Mouse (Mus musculus): ENCODE results near the gene Lrrc4.

Gene Lrrc4

DNA sequence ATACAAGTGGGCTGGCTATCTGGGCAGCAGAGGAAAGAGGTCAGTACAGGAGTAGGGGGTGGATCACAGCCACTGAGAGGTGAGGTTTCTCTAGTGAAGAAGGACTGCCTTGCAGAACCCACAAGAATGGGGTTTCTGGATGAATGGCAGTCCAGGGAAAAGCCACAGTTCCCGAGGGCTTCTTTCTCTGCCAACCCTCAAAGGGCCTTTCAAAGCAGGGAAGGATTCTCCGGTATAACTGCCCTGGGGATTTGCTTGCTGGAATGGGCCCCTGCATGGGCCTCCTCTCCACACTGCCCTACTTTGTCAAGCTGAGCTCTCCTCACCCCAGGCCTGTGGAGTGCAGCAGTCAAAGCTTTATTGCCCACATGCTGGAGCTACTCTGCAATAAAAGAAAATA, 22.1 kb upstream of the Lrrc4 start:
- no peak for DNase-seq

DNA sequence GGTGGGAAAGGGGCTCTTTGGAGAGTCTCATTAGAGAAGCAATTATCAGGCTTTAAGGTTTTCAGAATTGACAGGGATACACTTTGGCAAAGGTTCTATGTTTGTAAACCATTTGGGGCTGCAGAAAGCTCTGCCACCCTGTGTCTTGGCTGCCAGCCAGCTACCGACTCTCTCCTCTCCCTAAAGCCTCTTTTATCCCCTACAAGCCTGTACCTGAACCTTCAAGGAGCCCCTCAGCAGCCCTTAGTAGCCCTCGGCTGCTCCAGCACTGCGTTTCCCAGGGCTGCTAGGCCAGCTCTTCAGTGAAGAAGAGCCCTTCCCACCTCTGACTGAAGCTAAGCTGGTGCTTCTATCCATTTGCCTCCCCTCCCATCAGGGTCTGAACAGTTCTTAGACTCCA, 21.6 kb upstream of the Lrrc4 start:
- DNase-seq, result no peak

DNA sequence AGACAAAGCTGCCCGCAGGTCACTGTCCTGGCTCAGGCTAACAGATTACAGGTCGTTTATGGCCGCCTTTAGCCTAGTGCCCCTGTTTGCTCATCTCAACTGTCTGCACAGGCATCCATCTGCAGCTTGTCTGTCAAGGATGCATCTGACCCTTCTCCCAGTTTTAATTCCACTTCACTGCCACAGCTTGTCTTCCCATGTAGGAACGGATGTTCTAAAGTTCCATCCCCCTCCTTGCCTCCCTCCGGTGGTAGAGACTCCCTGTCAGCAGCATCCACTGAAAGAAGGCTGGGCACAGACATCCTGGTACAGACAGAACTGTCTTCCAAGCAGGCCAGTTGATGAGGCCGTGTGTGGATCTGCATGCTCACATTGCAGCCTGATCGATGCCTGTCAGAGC, 20.8 kb upstream of the Lrrc4 start:
- no peak for DNase-seq

DNA sequence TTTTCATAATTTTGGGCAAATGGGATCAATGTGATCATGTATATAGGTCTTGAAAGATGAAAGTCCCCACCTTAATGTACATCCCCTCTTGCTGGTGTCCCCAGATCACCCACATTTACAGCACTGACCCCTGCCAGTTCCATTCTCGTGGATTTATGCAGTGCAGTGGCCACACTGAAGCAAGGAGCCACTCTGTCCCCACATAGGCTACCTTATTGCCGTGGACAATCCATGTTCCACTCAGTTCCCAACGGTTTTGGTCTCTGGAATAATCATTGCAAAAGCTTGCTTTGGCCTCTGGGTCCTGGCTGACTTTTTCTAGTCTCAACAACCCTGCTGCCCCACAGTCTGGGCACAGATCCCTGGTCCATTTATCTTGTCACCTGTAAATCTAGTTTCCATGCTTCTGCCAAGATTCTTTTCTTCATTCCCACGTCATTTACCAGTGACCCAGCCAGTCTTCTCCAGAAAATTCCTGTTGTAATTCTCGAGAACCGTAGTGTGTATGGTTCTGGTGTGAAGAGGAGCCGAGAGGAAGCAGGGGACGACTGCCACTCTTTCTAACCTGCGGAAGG, 18.9 kb upstream of the Lrrc4 start:
- DNase-seq, result no peak

DNA sequence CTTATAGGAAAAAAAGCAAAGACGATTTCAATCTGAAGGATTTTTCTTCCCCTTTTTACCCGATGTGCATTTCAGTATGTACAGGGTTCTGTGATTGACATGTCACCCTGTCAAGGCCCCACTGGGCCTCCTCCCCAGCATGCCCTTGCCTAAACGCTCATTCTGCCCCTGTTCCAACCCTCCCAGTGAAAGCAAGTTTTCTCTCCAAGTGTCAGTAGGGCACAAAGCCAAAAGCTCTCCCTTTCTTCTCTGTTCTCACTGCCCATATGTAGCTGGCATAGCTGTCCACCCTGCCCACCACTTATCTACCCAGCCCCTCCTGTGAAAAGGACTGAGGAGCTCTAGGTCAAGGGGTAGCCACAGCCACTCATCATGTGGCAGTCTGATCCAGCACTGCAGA, 17.8 kb upstream of the Lrrc4 start:
- DNase-seq, result no peak

DNA sequence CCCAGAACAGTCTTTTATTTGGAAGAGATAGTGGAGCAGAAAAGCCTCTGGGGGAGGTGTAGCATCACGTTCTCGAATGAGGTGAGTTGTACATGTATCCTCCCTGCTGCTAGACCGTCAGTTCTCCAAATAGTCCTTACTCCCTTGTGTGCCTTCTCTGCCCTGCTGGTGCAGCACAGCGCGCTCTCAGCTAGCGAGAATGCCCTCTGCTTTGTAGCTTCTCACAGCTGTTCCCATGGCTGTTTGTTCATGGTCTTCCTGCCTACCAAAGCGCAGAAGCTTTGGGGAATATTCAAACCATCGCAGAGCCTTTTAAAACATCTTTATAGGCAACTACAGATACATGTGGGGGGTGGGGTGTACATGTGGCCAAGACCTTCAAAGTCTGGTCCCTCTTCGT, 17.3 kb upstream of the Lrrc4 start:
- no peak for DNase-seq

DNA sequence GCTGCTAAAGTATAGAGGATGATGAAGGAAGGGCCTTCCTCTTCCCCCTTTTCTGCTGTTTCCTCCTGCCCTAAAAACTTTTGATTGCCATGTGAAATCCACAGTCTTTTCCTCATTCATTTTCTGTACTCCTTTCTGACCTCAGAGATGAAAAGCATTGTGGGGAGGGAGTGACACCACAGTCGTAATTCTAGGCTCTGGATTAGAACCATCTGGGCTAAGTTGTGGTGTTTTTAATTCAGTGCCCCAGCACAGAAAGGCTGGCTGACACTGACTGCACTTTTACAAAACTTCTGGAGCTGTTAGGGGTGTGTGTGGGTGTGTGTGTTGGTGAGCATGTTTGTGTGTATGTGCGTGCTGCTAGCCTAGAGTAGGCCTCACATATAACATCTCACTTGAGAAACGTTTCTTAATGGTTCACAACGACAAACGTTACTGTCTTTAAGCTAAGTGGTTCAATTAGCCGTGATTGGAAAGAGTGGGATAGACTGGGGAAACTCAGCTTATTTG, 16.8 kb upstream of the Lrrc4 start:
- DNase-seq, result no peak

DNA sequence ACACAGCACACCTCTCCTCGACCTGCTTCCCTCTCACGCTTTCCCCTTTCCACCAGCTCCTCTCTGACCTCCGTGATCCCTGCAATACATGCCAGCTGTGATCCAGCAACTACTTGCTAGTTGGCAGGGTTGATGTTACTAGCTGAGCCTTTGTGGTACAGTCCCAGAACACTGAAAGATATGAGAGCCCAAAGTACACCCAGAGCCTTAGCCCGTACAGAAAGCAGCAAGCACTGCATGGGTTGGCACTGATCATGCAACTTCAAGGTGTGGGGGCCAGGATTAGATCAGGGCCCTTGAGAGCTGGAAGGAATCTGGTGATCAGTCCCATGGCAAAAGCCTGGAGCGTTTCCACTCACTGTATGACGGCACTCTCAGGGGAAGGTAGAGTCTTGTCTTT, 16.1 kb upstream of the Lrrc4 start:
- no peak for DNase-seq

DNA sequence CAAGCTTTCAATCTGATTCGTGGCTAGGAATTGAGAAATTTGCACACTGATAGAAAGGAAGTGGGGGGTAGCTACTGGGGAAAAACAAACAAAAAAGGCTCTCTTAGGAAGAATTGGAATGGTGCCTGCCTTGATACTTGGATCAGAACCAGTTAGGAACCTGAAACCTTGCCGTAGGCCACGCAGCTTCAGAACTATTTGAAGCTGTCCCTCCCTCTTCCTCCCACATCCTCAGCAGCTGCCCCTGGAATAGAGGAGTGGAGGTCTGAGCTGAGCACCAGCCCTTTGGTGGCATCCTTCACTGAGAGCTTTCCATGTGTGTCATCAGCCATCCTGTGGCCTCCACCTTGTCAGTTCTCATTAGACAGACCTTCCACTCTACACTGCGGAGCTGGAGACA, 14.1 kb upstream of the Lrrc4 start:
- no peak for DNase-seq

DNA sequence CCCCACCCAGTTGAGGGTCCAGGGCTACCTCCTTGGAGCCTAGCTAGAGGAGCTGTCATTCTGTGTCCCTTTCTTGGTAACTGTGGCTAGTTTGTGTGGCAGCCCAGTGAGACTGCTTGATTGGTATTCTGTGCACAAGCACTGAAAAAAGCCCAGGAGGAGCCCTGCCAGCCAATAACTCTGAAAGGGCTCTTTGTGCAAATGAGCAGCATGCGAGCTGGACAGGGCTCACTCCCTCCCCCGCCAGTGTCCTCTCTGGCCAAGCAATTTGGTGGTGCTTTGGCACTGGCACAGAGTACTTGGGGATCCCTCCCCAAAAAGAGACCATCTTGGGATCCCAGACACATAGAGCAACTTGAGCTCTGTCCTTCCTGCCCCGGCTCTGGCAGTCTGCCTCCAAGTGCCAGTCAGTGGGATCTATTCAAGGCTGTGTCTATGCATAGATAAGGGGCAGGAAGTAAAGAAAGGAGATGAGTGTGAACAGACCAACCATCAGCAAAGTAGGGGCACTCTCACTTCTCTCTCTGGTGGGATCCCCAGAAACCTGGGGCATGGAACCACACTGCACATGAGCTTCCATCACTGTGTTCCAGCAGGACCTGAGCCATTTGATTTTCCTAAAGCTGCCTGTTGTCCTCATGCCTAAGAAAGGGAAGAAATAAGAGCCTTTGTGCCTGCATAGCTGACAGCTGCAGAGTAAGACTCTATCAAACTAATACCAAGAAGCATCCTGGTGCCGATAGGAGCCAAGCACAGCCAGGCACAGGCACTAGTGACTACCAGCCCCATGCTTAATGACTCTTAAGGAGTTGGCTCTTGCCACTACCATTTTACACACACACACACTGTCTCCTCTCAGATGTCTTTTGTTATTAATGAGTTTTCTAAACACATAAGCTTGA, 11.1 kb upstream of the Lrrc4 start:
- no peak for DNase-seq

DNA sequence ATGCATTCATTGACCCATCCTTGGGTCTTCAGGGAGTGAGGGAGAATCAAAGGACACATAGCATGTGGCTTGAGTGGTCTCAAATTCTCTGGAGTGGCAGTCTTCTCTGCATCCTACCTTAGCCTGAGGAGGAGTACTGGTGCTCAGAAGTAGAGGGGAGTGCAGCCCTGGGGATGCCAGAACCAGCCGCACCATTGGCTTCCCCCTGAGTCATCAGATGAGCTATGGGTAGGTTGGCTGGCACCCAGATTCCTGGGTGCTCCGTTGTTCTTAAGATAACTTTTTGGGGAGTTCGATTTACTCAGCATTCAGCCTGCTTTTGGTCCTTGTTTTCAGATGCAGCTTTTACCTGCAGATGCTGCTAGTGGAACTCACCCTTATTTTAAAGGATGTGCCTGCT, 10.0 kb upstream of the Lrrc4 start:
- DNase-seq, result no peak

DNA sequence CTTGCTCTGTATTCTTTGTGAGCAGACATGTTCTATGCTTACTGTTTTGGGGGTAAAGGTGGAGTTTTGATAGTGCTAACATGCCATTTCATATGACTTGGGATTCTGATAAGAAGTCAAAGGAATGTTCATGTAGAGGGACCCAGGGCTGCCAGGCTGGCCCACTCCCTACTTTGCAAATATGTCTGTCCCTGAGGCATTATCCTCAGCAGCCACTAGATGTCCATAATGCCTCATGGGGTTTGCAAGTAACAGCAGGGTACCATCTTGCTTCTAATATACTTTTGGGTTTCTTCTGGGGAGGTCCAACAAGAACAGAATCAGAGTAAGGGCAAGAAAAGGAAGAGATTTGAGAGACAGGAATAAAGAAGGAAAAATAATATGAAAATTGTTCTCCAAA, 5.1 kb upstream of the Lrrc4 start:
- no peak for DNase-seq

DNA sequence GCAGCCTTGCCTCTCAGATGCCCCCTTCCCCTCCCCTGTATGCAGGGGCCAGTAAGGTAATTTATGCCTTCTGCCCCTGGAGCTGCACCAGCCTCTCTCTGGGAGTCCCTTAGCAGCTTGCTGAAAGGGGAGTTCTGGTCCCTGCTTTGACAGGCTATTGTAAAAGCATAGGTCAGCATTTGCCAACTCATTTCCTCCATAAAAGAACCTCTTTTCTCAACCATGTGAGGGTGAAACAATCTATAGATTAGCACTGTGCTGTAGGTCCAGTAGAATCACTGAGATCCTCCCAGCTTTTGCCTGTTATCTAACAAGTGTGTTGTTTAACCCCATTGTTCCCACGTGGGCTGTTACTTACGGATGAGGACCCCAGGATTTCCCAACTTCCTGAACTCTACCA, 2.5 kb upstream of the Lrrc4 start:
- DNase-seq, result no peak

DNA sequence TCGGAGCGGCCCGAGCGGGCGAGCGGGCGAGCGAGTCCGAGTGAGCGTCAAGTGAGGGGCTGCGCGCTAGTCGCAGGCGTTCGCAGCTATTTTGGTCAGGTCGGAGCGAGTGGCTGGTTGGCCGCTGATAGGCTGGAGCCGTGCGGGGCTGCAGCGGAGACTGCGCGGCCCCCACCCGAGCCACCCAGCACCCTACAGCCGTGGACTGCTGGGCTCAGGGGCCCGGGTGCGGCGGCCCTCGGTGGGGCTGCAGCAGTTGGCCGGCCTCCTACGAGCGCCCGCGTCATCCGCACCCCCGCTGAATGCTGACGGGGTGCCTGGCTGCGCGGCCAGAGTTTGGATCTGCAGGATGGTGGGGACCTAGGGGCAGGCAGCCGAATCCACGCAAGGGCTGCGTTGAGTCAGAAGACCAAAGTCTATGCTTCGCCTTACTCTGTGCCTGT, 1.9 kb upstream of the Lrrc4 start:
- peak; percentile 43 for DNase-seq

DNA sequence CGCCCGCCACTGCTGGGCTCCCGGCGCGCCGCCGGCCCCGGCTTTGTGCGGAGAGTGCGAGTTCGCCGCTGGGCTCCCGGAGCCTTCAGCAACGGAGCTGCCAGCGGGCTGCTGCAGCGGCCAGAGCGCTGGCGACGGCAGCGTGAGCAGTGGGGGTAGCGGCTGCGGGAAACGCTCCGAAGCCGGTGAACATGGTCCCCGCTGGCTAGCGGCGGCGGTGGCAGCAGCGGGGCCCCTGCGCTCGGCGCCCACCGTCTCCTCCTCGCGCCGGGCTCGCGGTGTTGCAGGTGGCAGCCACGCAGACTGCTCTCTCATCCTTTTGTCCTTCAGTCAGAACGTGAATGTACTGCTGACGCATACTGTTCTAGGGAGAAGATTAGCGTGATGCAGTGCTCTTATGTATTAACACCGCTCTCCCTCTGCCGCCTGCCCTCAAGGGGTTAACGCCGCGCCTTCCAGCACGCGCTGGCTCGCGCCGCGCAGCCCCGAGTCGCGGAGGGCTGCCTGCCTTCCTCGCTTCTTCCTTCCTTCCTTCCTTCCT, 1.3 kb upstream of the Lrrc4 start:
- DNase-seq, result peak; percentile 39

DNA sequence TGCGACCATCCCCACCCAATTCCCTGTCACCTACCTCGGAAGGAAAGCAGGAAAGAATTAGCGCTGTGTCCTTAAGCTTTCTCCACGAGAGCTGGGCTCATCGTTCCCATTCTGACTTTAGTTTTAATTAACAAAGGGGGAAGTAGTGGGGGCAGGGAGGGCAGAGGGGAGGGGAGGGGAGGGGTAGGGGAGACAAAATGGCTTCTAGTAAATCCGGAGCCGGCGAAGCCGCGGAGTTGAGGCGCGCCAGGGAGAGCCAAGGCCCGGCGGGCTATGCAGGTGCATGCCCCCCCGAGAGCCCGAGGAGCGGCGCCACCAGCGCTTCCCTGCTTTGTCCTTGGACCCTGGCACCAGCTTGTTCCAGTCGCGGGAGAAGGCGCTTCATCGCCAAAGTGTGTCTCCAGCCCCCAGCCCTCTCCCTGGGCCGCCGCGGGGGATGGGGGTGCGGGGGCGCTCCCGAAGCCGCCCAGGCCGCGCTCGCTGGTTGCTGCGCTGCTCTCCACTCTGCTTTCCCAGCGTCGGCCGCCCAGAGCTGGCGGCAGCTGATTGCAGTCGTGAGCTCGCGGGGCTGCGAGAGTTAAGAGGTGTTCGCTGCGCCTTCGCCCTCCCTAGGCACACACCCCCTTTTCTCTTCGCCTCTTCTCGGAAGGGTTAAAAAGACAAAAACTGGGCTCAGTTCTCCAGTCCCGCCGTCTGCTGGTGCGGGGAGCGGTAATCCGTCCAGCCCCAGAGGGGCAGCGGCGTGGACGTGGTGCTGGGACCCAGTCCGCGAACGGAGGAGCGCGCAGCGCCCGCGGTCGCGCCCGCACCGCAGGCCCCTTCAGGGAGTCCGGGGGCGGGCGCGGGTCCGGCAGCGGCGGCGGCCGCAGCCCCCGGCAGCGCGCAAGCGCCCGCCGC, 555 bp upstream of the Lrrc4 start:
- DNase-seq, result peak; percentile 25

DNA sequence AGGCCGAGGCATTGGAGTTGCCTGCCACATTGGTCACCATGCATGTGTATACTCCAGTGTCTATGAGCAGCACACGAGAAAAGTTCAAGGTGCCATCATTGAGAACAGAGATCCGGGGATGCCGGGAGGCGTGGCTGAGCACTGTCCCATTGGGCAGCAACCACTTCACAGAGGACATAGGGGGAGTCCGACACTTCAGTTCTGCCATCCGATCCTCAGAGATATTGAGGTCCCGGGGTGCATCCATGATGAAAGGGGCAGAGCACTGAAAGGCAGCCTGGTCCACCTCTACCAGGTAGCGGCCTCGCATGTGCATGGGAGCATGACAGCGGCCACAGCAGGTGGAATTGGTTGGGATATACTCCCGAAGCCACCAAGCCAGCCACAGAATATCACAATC, 1.2 kb downstream of the Lrrc4 start:
- DNase-seq, result no peak

DNA sequence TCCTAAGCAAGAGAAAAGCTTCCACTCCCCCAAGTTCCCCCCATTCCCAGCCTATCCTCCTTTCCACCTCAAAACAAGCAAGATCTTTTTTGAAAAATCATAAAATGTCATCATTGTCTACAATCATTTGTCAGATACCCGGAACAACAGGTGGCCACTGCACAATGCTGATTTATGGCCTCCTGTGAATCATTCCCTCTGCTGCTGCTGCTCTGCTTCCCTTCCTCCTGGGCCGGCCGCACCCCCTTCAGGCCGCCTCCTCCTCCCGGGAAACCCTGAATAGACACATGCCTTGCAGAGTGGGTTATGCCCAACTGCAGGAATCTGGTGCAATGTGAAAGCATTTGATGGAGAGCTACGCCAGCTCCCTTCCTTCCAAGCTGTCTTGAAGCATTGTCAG, 3.0 kb downstream of the Lrrc4 start:
- no peak for DNase-seq

DNA sequence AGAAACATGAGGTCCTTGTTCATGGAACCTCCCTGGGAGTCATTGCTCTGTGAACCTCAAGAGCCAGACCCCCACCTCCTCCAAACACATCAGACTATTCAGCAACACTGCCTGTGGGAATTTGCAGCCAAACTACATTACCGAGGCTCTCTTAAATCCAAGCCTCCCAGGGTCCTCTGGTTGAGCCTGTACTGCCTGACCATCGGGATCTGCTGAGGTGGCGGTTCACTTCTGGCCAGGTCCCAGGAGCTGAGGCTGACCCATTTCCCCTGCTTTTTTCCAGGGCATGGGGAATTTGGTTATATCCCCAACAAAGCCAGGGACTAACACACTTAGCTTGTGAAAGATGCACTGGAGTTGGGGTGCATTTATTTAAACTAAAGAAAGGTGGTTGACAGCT, 4.0 kb downstream of the Lrrc4 start:
- DNase-seq, result no peak

DNA sequence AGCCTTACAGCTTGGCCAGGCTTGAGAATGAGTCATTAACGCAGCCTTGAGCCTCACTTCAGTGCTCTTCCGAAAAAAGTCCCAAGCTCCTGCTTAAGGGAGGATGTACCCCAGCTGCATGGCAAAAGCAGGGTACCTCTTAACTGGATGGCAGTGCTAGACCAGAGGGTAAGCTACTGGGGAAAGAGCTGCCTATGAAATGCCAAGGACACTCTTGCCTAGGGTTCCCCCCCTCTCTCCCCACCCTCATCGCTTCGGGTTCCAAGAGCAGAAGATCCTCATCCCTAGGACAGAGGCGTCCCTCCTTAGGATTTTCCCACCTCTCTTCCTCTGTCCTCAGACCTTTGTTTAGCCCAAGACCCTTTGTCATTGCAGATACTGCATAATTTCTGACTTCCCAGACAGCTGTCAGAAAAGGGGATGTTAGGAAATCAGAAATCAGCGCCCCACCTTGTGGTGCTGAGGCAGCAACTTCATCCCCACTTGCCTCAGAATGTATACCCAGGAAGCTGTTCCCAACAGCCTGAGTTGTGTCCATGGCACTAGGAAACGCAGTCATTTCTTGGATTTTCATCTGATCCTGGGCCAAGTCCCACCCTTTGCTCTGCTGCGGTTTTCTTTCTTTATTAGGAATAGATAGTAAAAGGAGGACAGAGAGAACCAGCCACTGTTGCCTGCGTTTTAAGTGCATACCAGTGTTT, 4.7 kb downstream of the Lrrc4 start:
- no peak for DNase-seq

DNA sequence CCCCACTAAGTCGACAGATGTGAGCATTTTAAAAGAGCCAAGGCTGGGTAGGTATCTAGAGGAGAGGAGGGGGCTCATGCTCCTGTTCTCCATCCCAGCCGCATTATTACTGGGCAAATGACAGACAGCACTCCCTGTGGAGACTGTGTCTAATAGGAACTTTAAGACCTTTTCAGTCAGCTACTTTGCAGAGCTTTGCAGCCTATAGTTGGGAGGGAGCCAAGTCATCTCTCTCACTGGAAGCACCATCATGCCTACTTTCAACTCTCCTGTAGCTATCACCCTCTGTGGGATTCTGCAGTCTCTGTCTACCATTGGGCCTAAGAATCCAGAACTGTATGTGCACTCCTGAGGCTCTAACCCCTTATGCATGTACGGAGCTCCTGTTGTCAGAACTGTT, 5.7 kb downstream of the Lrrc4 start:
- DNase-seq, result no peak

DNA sequence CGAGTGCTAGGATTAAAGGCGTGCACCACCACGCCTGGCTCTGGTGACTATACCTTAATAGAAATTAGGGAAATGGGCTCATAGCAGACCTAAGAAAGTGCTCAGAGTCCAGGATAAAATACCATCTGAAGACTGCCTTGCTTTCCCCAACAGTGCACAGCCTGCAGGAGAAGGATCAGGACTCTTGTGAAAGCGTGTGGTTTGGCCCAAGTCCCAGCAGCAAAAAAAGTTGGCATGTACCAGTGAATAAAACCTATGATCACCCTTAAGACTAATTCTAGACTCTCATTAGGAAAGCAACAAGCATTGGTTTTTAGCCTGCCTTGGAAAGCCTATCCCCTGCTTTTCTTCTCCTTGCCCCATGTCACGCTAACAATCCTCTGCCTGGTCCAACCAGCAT, 7.7 kb downstream of the Lrrc4 start:
- DNase-seq, result no peak

DNA sequence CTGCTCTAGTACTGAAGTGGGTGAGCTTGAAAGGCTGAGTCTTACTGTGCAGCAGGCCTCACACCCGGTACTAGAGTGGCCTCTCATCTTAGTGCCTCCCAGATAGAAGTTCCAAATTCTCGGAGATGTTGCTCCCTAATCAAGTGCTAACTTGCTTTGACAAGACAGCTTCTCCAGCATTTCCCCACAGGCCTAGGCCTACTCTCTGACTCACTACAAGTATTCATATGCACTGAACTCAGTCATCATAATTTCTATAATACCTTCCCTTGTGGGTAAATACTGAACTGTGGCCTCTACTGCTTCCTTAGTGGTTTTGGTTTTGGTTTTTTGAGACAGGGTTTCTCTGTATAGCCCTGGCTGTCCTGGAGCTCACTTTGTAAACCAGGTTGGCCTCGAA, 8.2 kb downstream of the Lrrc4 start:
- DNase-seq, result no peak

Measured in kidney, postnatal 14 days (tissue).